Mouse (Mus musculus) limb, embryonic 15.5 days (tissue): Measurements from ENCODE around the gene 1110002E22Rik. TPM values are rescaled to one million over a fixed set of nuclear protein-coding genes. Genes with fewer than 3 reads are reported as not detected.

ENCODE experiments used
- ATAC-seq: fragments of 200-750 bp; cut with Nextera tagmentation; 2 replicates; pipeline ENCODE4 v1.8.0; 2017; ENCODE audit warnings: low read depth, moderate TSS enrichment; ENCODE audit not compliant: insufficient number of reproducible peaks, low FRiP score, low TSS enrichment
- H3K27ac ChIP-seq: fragments of 300-500 bp; sonication (generic); 2 replicates; pipeline ENCODE4 v1.5.1; 2015; ENCODE audit warnings: moderate library complexity, mild to moderate bottlenecking, inconsistent platforms
- H3K27me3 ChIP-seq: fragments of 300-500 bp; sonication (generic); 2 replicates; pipeline ENCODE4 v1.6.1; 2015; ENCODE audit warnings: inconsistent platforms
- H3K36me3 ChIP-seq: fragments of 300-500 bp; sonication (generic); 2 replicates; pipeline ENCODE4 v1.6.1; 2015; ENCODE audit warnings: inconsistent platforms
- H3K4me1 ChIP-seq: fragments of 300-500 bp; sonication (generic); 2 replicates; pipeline ENCODE4 v1.6.1; 2015; ENCODE audit warnings: inconsistent platforms
- H3K4me2 ChIP-seq: fragments of 300-500 bp; sonication (generic); 2 replicates; pipeline ENCODE4 v1.6.1; 2015; ENCODE audit warnings: mild to moderate bottlenecking, inconsistent platforms
- H3K4me3 ChIP-seq: fragments of 300-500 bp; sonication (generic); 2 replicates; pipeline ENCODE4 v1.5.1; 2015; ENCODE audit warnings: mild to moderate bottlenecking, inconsistent platforms
- H3K9ac ChIP-seq: fragments of 300-500 bp; sonication (generic); 2 replicates; pipeline ENCODE4 v1.6.1; 2015; ENCODE audit warnings: inconsistent platforms
- H3K9me3 ChIP-seq: fragments of 300-500 bp; sonication (generic); 2 replicates; pipeline ENCODE4 v1.6.1; 2016; ENCODE audit warnings: inconsistent platforms
- WGBS: fragments of 180-500 bp; shearing (Covaris S2); methylation state at CpG from one replicate; pipeline ENCODE4 v1.1.7; 2015; 5-methylcytosine and 5-hydroxymethylcytosine counted together
- polyA plus RNA-seq: library from polyadenylated mRNA; unstranded; fragments of >200 nt; fragmentation: Nextera tagmentation; extraction: Ambion mirVana; gene quantifications from 2 replicates; pipeline ENCODE4 v1.2.1, GENCODE M21; 2015

Gene 1110002E22Rik
- polyA plus RNA-seq, 1 experiment from 2014 or later, result 2.8 TPM

GRCm38 (mm10) chr3:138118392-138118791, 53.5 kb downstream of the 1110002E22Rik start:
- H3K36me3 ChIP-seq, result no peaks in the 10 kb centered on the region
- H3K4me2 ChIP-seq, result no peak overlapping the region
- no peak overlapping the region for H3K27ac ChIP-seq
- no peaks in the 10 kb centered on the region for H3K9me3 ChIP-seq
- no peak for ATAC-seq
- no peaks in the 10 kb centered on the region for H3K4me1 ChIP-seq
- H3K9ac ChIP-seq, result no peak overlapping the region
- 67% methylated on average over 6 of the region's 6 CpGs for WGBS
- H3K27me3 ChIP-seq, result no peaks in the 10 kb centered on the region
- H3K4me3 ChIP-seq, result no peak overlapping the region

- Histone ChIP-seq H3K4me1 (no peaks in the 10 kb centered on the region), H3K27ac (no peak overlapping the region), H3K27me3 (no peaks in the 10 kb centered on the region), H3K9me3 (no peaks in the 10 kb centered on the region), H3K36me3 (no peaks in the 10 kb centered on the region), H3K9ac (no peak overlapping the region), H3K4me2 (no peak overlapping the region), H3K4me3 (no peak overlapping the region)
- WGBS, result 62% methylated on average over 14 of the region's 14 CpGs
- ATAC-seq, result no peak
These were observed 54.0 kb downstream of the 1110002E22Rik start for GRCm38 (mm10) chr3:138118831-138119230.

GRCm38 (mm10) chr3:138119444-138120105, 54.7 kb downstream of the 1110002E22Rik start:
- H3K4me2 ChIP-seq, result no peak overlapping the region
- H3K27me3 ChIP-seq, result no peaks in the 10 kb centered on the region
- no peaks in the 10 kb centered on the region for H3K9me3 ChIP-seq
- no peaks in the 10 kb centered on the region for H3K4me1 ChIP-seq
- H3K27ac ChIP-seq, result no peak overlapping the region
- H3K4me3 ChIP-seq, result no peak overlapping the region
- H3K9ac ChIP-seq, result no peak overlapping the region
- 91% methylated on average over 16 of the region's 16 CpGs for WGBS
- ATAC-seq, result peak; percentile 72; the same call in 1 of the 2 replicates
- H3K36me3 ChIP-seq, result no peaks in the 10 kb centered on the region

GRCm38 (mm10) chr3:138121461-138121860, 56.6 kb downstream of the 1110002E22Rik start:
- ATAC-seq, result no peak
- Histone ChIP-seq H3K4me3 (no peak overlapping the region), H3K9me3 (no peaks in the 10 kb centered on the region), H3K4me2 (no peak overlapping the region), H3K4me1 (no peaks in the 10 kb centered on the region), H3K36me3 (no peaks in the 10 kb centered on the region), H3K27ac (no peak overlapping the region), H3K27me3 (no peaks in the 10 kb centered on the region), H3K9ac (no peak overlapping the region)
- WGBS, result 94% methylated on average over 2 of the region's 2 CpGs

GRCm38 (mm10) chr3:138123842-138124241, 59.0 kb downstream of the 1110002E22Rik start:
- no peak for ATAC-seq
- H3K4me2 ChIP-seq, result no peak overlapping the region
- no peak overlapping the region for H3K4me3 ChIP-seq
- H3K27me3 ChIP-seq, result no peaks in the 10 kb centered on the region
- H3K9me3 ChIP-seq, result no peaks in the 10 kb centered on the region
- no peak overlapping the region for H3K27ac ChIP-seq
- H3K36me3 ChIP-seq, result no peaks in the 10 kb centered on the region
- WGBS, result 76% methylated on average over 10 of the region's 10 CpGs
- no peaks in the 10 kb centered on the region for H3K4me1 ChIP-seq
- H3K9ac ChIP-seq, result no peak overlapping the region

GRCm38 (mm10) chr3:138129110-138129509, 64.3 kb downstream of the 1110002E22Rik start:
- Histone ChIP-seq H3K27me3 (no peaks in the 10 kb centered on the region), H3K4me1 (no peaks in the 10 kb centered on the region), H3K4me2 (no peak overlapping the region), H3K9ac (no peak overlapping the region), H3K9me3 (no peaks in the 10 kb centered on the region), H3K36me3 (no peaks in the 10 kb centered on the region), H3K4me3 (no peak overlapping the region), H3K27ac (no peak overlapping the region)
- ATAC-seq, result no peak
- WGBS, result 91% methylated on average over 6 of the region's 6 CpGs

GRCm38 (mm10) chr3:138130692-138131091, 65.8 kb downstream of the 1110002E22Rik start:
- no peak overlapping the region for H3K27ac ChIP-seq
- WGBS, result 60% methylated on average over 1 of the region's 1 CpGs

More at GRCm38 (mm10) chr3:138130692-138131091, 65.8 kb downstream of the 1110002E22Rik start:
- no peaks in the 10 kb centered on the region for H3K36me3 ChIP-seq
- H3K4me3 ChIP-seq, result no peak overlapping the region
- H3K27me3 ChIP-seq, result no peaks in the 10 kb centered on the region
- H3K9me3 ChIP-seq, result no peaks in the 10 kb centered on the region
- H3K4me1 ChIP-seq, result no peaks in the 10 kb centered on the region
- H3K4me2 ChIP-seq, result no peak overlapping the region
- no peak for ATAC-seq
- H3K9ac ChIP-seq, result no peak overlapping the region

Other genes with a start within 250 kb of the 1110002E22Rik start
- gene H2afz, start 200.6 kb upstream of the 1110002E22Rik start, polyA plus RNA-seq, result 1,142 and 1,223 TPM in 2 replicates
- 11.1 and 11.6 TPM in 2 replicates for gene Dnajb14, start 197.4 kb upstream of the 1110002E22Rik start, polyA plus RNA-seq
- gene Lamtor3, start 146.5 kb upstream of the 1110002E22Rik start, polyA plus RNA-seq, result 116 TPM in 2 replicates
- gene Dapp1, start 83.5 kb upstream of the 1110002E22Rik start, polyA plus RNA-seq, result 10.3 and 10.7 TPM in 2 replicates
- 0.26 and 0.32 TPM in 2 replicates for gene Gm5105, start 2.3 kb downstream of the 1110002E22Rik start, polyA plus RNA-seq
- 9.0 and 9.9 TPM in 2 replicates for gene Trmt10a, start 78.4 kb downstream of the 1110002E22Rik start, polyA plus RNA-seq
- gene Mttp, start 79.9 kb downstream of the 1110002E22Rik start, polyA plus RNA-seq, result 6.2 and 6.8 TPM in 2 replicates
- 0.10 TPM in 1 of 2 replicates, not detected in the other for gene 4930579F01Rik, start 128.8 kb downstream of the 1110002E22Rik start, polyA plus RNA-seq
- gene Adh7, start 152.7 kb downstream of the 1110002E22Rik start, polyA plus RNA-seq, result 4.1 and 5.2 TPM in 2 replicates
- gene Adh1, start 195.9 kb downstream of the 1110002E22Rik start, polyA plus RNA-seq, result 44.7 and 62.9 TPM in 2 replicates
- 0.14 and 0.21 TPM in 2 replicates for gene Adh6a, start 248.2 kb downstream of the 1110002E22Rik start, polyA plus RNA-seq